Mouse (Mus musculus) activated CD4-positive, CD25-positive, alpha-beta regulatory T cell (primary cell): ENCODE data around the gene 4921511C20Rik. TPM values are rescaled to one million over a fixed set of nuclear protein-coding genes. Genes with fewer than 3 reads are reported as not detected.

Experiments
- polyA plus RNA-seq, 2 experiments: library from polyadenylated mRNA; unstranded; fragments of 100-300 nt; shearing (Covaris generic); gene quantifications; one replicate each; pipeline ENCODE4 v1.2.1; 2017

Gene 4921511C20Rik
- not detected for polyA plus RNA-seq

GRCm38 (mm10) chrX:127393993-127394392 is at the start of gene 4921511C20Rik:
4921511C20Rik (plus strand) TSS chrX:127394293.

